Mouse (Mus musculus) G1E-ER4 (cell line): ENCODE measurements around the gene Smurf2. TPM values are rescaled to one million over a fixed set of nuclear protein-coding genes. Genes with fewer than 3 reads are reported as not detected.

Source experiments
- GATA1 ChIP-seq: IDR thresholded peaks from one replicate; pipeline ENCODE4 v1.8.0; 2012; ENCODE audit warnings: low read length, inconsistent platforms
- polyA plus RNA-seq: library from polyadenylated mRNA; stranded (reverse); fragments of >175 nt; gene quantifications from 2 replicates; pipeline ENCODE4 v1.2.3, GENCODE M21; 2012

Smurf2 gene
- polyA plus RNA-seq, 1 experiment: 2.8 TPM

- no peak for TF ChIP-seq GATA1
Measured at GRCm38 (mm10) chr11:106788026-106788774, 132.3 kb downstream of the Smurf2 start.

DNA sequence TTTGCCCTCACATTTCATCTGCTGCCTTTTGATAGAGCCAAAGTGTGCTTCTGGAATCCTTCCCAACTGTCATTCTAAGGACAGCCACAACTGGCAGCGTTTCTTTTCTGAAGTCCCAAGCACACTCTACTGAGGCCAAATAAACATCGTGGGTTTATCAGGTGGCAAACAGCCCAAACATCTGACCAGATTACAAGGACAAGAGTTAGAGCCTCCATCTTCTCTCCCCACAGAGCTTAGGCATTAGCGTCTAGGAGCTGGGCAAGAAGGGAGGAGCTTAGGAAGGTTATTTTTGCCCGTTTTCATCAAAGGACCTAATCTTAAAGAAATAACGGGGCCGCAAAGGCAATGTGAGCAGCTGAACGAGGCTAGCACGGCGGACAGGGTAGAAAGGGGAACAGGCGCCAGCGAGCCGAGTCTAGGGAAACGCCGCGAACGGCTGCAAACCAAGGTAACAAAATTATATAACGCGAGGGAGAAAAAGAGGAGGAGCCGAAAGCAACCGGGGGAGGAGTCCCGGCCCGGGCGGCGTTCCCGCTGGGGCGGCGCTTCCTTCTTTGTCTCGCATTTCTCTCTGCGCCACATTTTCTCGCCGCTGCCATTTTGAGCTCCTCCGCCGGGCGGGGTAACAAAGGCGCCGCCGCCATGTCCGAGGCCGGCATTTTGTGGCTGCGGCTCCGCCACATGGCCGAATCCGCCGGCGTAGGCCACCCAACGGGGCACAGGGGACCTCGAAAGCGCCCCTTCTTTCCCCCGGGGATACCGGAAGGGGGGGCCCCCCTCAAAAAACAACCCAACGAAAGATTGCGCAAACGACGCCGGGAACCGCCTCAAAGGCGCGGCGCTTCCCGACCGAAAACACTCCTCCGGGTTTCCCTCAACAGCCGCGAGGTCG, 133.1 kb downstream of the Smurf2 start:
- no peak for TF ChIP-seq GATA1

DNA sequence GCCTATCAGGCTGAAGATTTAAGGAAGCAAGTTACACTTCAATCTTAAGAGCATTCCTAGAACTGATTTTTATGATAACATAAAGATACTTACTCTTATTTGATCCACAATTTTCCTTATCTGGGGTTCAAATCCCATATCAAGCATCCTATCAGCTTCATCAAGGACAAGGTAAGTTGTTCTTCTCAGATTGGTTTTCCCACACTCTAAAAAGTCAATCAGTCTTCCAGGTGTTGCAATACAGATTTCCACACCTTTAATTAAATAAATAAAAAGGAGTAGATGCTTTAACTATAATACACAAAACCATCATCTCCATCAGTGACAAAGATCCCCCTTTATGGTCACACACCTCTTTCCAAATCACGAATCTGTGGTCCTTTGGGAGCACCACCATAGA, 135.5 kb downstream of the Smurf2 start:
- TF ChIP-seq GATA1: no peak

DNA sequence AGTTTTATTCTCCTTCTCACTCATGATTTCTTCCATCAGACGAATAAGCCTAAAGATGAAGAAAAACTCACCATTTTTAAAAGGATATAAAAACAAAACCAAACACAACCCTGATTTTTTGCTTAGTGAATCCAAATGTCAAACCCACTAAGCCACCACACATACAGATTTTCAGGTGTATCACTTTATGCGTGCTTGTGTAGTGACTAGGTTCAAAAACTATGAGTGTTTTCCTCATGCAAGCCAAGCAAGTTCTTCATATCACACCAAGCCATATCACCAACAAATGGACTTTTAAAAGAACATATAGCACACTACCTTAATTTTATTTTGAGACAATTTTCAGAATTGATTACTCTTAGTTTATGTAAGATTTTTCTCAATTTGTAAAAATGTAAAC, 136.0 kb downstream of the Smurf2 start:
- no peak for TF ChIP-seq GATA1

DNA sequence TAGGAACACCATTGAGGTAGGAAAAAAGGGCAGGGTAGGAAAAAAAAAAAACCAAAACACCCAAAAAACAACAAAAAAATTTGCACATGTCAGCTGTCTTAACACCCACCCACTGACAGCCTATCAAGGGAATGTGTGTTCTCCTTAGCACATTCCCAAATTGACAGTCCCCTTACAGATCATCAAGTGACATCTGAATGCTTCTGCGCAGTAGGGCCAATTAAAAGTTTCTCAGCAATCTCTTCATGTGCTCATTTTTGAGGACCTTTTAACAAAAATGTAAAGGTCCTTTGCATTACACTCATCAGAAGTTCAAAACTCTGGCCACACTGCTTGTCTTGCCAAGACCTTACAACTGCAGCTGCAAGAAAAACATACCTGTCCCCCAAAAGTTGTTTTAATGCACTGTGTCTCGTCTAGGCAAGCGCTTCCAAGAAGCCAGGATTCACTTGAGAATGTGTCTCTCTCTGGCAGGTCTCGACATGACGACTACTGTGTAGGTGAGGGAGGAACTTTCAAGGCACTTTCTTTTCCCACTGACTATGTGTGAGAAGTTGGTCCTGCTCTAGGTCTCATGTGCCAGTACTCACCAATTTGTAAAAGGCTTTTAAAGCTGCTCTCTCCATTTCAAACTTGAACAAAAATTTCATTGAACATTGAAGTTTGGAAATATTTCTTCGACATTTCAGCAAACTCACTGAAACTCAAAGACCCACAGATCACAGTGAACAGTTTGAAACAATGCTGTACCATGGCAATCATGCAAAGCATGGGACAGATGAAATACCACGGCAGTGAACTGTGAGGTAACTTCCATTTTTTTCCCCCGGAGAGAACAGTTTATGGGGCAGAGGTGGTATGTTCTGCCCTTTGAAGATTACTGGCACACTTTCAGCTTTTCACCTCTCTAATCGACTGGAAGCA, 137.4 kb downstream of the Smurf2 start:
- no peak for TF ChIP-seq GATA1

DNA sequence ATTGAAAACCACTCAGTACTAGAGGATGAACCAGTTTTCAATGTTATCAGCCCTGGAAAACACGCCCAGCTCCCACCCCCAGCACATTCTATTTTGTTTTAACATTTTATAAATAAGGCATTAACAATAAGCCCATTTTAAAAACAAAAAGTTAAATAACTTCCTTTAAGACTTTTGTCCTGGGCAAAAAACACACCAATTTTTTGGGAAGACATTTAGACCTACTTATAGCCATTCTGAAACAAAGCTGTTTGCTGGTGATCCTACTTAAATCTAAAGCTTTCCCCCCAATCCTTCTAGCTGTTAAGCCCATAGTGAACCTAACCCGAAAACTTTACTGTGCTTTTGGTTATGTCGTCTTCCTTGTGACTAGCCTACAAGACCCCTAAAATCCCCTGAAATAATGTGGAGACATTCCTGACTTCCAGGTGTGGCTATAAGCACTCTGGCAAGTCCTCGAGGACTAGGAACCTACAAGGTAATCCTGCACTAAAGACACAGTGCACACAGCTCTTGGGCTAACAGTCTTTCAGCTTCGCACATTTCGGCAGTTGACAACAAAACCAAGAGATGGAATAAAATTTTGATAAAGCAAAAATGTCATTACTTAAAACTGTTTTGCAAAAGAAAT, 139.8 kb downstream of the Smurf2 start:
- TF ChIP-seq GATA1: no peak

- TF ChIP-seq GATA1: no peak
Measured at GRCm38 (mm10) chr11:106780089-106780425, 140.5 kb downstream of the Smurf2 start.

- no peak for TF ChIP-seq GATA1
Measured at GRCm38 (mm10) chr11:106779388-106780088, 141.0 kb downstream of the Smurf2 start, which contains the start of gene Polg2. Gene Polg2 (minus strand): TSS chr11:106779537.

GRCm38 (mm10) chr11:106778589-106779387, 141.7 kb downstream of the Smurf2 start:
- TF ChIP-seq GATA1: no peak

DNA sequence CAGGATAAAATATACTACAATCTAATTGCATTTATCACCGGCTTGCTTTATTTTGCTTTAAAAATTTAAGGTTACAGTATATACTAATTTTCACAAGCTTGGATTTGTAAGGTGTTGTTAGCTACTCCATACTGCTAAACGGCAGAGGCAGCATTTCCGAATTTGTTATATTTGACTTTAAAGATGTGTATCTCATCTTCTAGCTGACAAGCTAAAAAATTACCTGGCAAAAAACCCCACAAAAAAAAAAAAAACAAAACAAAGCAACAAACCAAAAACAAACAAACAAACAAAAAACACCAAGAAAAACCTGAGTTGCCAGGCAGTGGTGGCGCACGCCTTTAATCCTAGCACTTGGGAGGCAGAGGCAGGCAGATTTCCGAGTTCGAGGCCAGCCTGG, 142.4 kb downstream of the Smurf2 start:
- TF ChIP-seq GATA1: no peak

DNA sequence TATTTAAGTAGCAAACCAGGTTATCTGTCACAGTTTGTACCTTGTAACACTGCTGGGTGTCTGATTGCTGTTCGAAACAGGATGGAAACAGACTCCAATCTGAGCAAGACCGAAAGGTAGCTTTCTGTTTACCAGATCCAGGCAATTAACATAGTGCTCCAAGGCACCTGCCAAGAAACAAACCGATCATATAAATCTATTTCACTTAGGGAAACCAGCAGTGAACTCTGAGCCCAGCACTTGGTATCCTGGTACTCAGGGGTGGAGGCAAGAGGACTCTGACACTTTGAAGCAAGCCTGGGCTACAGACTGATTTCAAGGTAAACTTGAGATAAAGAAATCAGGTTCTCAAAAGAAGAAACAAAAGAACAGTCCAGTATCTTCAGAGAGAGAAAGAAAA, 143.1 kb downstream of the Smurf2 start:
- TF ChIP-seq GATA1: no peak

- TF ChIP-seq GATA1: no peak
Measured at GRCm38 (mm10) chr11:106776960-106777359, 143.6 kb downstream of the Smurf2 start.

DNA sequence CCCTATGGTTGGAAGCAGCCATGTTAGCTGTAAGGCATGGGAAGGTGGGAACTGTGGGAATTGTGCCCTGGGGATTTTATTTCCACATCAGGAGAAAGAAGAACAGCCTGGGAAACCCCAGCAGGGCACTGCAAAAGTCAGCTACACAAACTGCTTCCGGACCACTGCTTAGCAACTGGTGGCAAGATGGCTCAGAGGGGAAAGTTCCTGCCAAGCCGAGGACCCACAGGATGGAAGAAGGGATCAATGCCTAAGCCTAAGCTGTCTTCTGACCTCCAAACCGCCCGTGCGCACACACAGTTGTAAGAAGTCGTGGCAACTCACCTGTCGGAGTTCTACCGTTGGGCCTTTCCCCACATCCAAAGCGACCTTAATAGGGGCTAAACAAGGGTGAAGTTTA, 147.5 kb downstream of the Smurf2 start:
- TF ChIP-seq GATA1: no peak
